9 mouse cellular contexts compared by ENCODE assay signal in the genomic region with DNA sequence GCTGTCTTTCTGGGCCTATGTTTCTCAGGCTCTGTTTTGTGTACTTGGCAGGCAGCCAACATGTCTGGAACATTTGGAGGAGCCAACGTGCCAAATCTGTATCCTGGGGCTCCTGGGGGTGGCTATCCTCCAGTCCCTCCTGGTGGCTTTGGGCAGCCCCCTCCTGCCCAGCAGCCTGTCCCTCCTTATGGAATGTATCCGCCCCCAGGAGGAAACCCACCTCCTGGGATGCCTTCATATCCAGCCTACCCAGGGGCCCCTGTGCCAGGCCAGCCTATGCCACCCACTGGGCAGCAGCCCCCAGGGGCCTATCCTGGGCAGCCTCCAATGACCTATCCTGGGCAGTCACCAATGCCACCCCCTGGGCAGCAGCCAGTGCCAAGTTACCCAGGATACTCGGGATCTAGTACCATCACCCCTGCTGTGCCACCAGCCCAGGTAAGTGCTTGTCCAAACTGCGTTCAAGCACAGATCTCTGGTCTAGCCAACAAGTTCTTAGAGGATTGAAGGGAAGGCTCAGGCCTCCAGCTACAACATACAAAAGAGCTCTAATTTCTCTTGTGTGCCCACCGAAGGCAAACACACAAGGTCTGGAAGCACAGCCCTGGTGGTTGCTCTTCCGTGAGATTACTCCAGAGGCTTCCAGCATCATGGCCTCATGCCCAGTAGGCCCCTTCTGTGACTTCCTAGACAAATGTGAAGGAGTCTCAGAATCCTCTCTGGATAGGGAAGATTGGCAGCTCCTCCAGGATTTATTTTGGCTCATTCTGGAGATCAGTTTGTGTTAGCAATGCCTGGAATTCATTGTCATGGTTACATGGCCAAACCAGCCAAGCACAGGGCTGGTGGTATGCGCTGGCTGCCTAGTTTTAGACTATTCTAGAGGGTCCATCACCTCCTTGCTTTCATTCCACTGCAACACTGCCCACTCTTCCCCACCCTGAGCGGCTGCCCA. TPM values are rescaled to one million over a fixed set of nuclear protein-coding genes. Genes with fewer than 3 reads are reported as not detected.
DNase-seq lines count a peak whose midpoint lies in the region; ATAC-seq lines count a peak whose summit lies in the region.
"Had no signal": no experiment of that assay in that cellular context is flagged by ENCODE, and none has a peak within 500 bp of the region (broad histone marks: within the 10 kb centered on the region; RNA-seq: fewer than 3 reads in every experiment).

No protein-coding gene starts in this region.

- no peak overlapping the region for H3K27ac ChIP-seq in forebrain, embryonic 14.5 days (ENCODE audit: low read depth, low read length)
- H3K27ac ChIP-seq in forebrain, embryonic 16.5 days (ENCODE audit: low read length) = no peak overlapping the region
- H3K27ac ChIP-seq in lung, embryonic 16.5 days (ENCODE audit: low read length) = peak overlapping the region; percentile 65

- H3K9me3 ChIP-seq in forebrain, embryonic 14.5 days (replicated peaks; ENCODE audit: control insufficient read depth, low read length) = no peaks in the 10 kb centered on the region
- no peaks in the 10 kb centered on the region for H3K9me3 ChIP-seq in forebrain, embryonic 16.5 days (ENCODE audit: control insufficient read depth, low read length)
- H3K9me3 ChIP-seq in lung, embryonic 16.5 days (ENCODE audit: control insufficient read depth, low read length) = no peaks in the 10 kb centered on the region

- peaks cover 6% of the 10 kb centered on the region; the same call in 1 of the 2 replicates for H3K4me1 ChIP-seq in forebrain, embryonic 14.5 days (ENCODE audit: control insufficient read depth, insufficient read depth, low read length)
- H3K4me1 ChIP-seq in forebrain, embryonic 16.5 days (replicated peaks; ENCODE audit: control insufficient read depth, insufficient read depth, low read length) = peaks cover 6% of the 10 kb centered on the region; the same call in 1 of the 2 replicates
- H3K4me1 ChIP-seq in lung, embryonic 16.5 days (replicated peaks; ENCODE audit: control insufficient read depth, insufficient read depth, low read length) = peaks cover 15% of the 10 kb centered on the region

- peak; percentile 61 for DNase-seq in forebrain, embryonic 14.5 days (ENCODE audit: low spot score)
- DNase-seq in right cerebral cortex, adult 18-20 months = peak; percentile 63
- no peak for DNase-seq in right cerebral cortex, postnatal 25 days
- peak; percentile 38 to 55 for DNase-seq in heart, postnatal 14 days
- no peak for DNase-seq in urinary bladder, postnatal 25 days (ENCODE audit: low spot score)
- no peak for DNase-seq in embryo, embryonic 10.5 days (ENCODE audit: low spot score)

- H3K4me2 ChIP-seq in forebrain, embryonic 14.5 days (ENCODE audit: low read length) = no peak overlapping the region
- no peak overlapping the region for H3K4me2 ChIP-seq in forebrain, embryonic 16.5 days (ENCODE audit: low read length)
- no peak overlapping the region for H3K4me2 ChIP-seq in lung, embryonic 16.5 days (ENCODE audit: low read depth, low read length)

- intact Hi-C loops in heart, postnatal 14 days (cut with DNase I) = no loop called here

- no peak overlapping the region for H3K4me3 ChIP-seq in forebrain, embryonic 14.5 days (ENCODE audit: low read depth, low read length)
- H3K4me3 ChIP-seq in forebrain, embryonic 16.5 days (replicated peaks; ENCODE audit: low read length) = no peak overlapping the region
- H3K4me3 ChIP-seq in lung, embryonic 16.5 days (ENCODE audit: low read length) = no peak overlapping the region

- no peaks in the 10 kb centered on the region for H3K36me3 ChIP-seq in forebrain, embryonic 14.5 days (ENCODE audit: control insufficient read depth, insufficient read depth, low read length)
- H3K36me3 ChIP-seq in forebrain, embryonic 16.5 days (ENCODE audit: control insufficient read depth, insufficient read depth) = no peaks in the 10 kb centered on the region
- no peaks in the 10 kb centered on the region for H3K36me3 ChIP-seq in lung, embryonic 16.5 days (ENCODE audit: control insufficient read depth, insufficient read depth, low read length)

- 69% methylated on average over 8 of the region's 8 CpGs for WGBS in forebrain, embryonic 14.5 days
- WGBS in forebrain, embryonic 16.5 days = 59% methylated on average over 8 of the region's 8 CpGs
- WGBS in lung, embryonic 16.5 days = 58% methylated on average over 8 of the region's 8 CpGs

- no peaks in the 10 kb centered on the region for H3K27me3 ChIP-seq in forebrain, embryonic 14.5 days (replicated peaks; ENCODE audit: control insufficient read depth, insufficient read depth, low read length)
- H3K27me3 ChIP-seq in forebrain, embryonic 16.5 days (replicated peaks; ENCODE audit: control insufficient read depth, insufficient read depth, low read length) = no peaks in the 10 kb centered on the region
- no peaks in the 10 kb centered on the region for H3K27me3 ChIP-seq in lung, embryonic 16.5 days (ENCODE audit: control insufficient read depth, insufficient read depth, low read depth, low read length)

- no peak overlapping the region for H3K9ac ChIP-seq in forebrain, embryonic 14.5 days (ENCODE audit: low read length)
- H3K9ac ChIP-seq in forebrain, embryonic 16.5 days (replicated peaks; ENCODE audit: low read depth, low read length) = no peak overlapping the region
- no peak overlapping the region for H3K9ac ChIP-seq in lung, embryonic 16.5 days (ENCODE audit: low read length)

- no peak for ATAC-seq in forebrain, embryonic 14.5 days
- ATAC-seq in forebrain, embryonic 16.5 days = no peak; the same call in 1 of the 2 replicates
- peak; percentile 66 for ATAC-seq in lung, embryonic 16.5 days (ENCODE audit: low read depth)

RNA-seq across cellular contexts. Expression of gene Plac9a, which starts 30.2 kb away (rescaled TPM):
- polyA plus RNA-seq in forebrain, embryonic 14.5 days (2014; fragmentation: Nextera tagmentation; extraction: Ambion mirVana) = not detected in 2 replicates
- polyA plus RNA-seq in forebrain, embryonic 16.5 days (2015; fragmentation: Nextera tagmentation; extraction: Ambion mirVana) = not detected in 2 replicates
- total RNA-seq in heart, postnatal 14 days (2021) = 1 to 10 TPM; 2.6 to 2.9 TPM
- 5.3 and 10.5 TPM in 2 replicates for polyA plus RNA-seq in lung, embryonic 16.5 days (2015; fragmentation: Nextera tagmentation; extraction: Ambion mirVana)
- polyA plus RNA-seq: neural tube, embryonic 14.5 days had no signal

RNA-seq across cellular contexts. Expression of gene Anxa11, which starts 30.8 kb away (rescaled TPM):
- polyA plus RNA-seq in forebrain, embryonic 14.5 days (2014; fragmentation: Nextera tagmentation; extraction: Ambion mirVana) = 2.3 and 3.1 TPM in 2 replicates
- polyA plus RNA-seq in forebrain, embryonic 16.5 days (2015; fragmentation: Nextera tagmentation; extraction: Ambion mirVana) = 2.0 and 2.6 TPM in 2 replicates
- total RNA-seq in heart, postnatal 14 days (2021) = 10 to 100 TPM; 69.9 to 78.1 TPM
- polyA plus RNA-seq in lung, embryonic 16.5 days (2015; fragmentation: Nextera tagmentation; extraction: Ambion mirVana) = 32.0 and 34.2 TPM in 2 replicates

RNA-seq across cellular contexts. Expression of gene Tmem254a, which starts 54.7 kb away (rescaled TPM):
- polyA plus RNA-seq in forebrain, embryonic 14.5 days (2014; fragmentation: Nextera tagmentation; extraction: Ambion mirVana) = 3.7 and 4.4 TPM in 2 replicates
- 2.9 and 3.9 TPM in 2 replicates for polyA plus RNA-seq in forebrain, embryonic 16.5 days (2015; fragmentation: Nextera tagmentation; extraction: Ambion mirVana)
- 1 to 10 TPM; 1.6 to 2.1 TPM for total RNA-seq in heart, postnatal 14 days (2021)
- polyA plus RNA-seq in lung, embryonic 16.5 days (2015; fragmentation: Nextera tagmentation; extraction: Ambion mirVana) = 4.2 and 5.2 TPM in 2 replicates

Comparison
In these comparisons a context has a peak if more than half of its experiments do, and no peak if none do; other contexts are left out.
1. DNase-seq: peak in forebrain, embryonic 14.5 days (single experiment), right cerebral cortex, adult 18-20 months (single experiment) and heart, postnatal 14 days (2 of 2); none in right cerebral cortex, postnatal 25 days (single experiment), urinary bladder, postnatal 25 days (single experiment) and embryo, embryonic 10.5 days (single experiment).